In genomic region chr9:96118861-96119772, GRCm38 (mm10) we compare ENCODE assay signal across 8 mouse cellular contexts. TPM values are rescaled to one million over a fixed set of nuclear protein-coding genes. Genes with fewer than 3 reads are reported as not detected.
DNase-seq lines count a peak whose midpoint lies in the region; ATAC-seq lines count a peak whose summit lies in the region.

Gk5 (plus strand) TSS chr9:96119362.

- H3K9ac ChIP-seq in hindbrain, embryonic 16.5 days (ENCODE audit: low read depth, low read length): peak within 1 kb of the TSS; percentile 65

- no peaks in the 10 kb centered on the region for H3K9me3 ChIP-seq in hindbrain, embryonic 16.5 days (ENCODE audit: control insufficient read depth, low read length)

- peak within 1 kb of the TSS; percentile 83 for H3K4me2 ChIP-seq in hindbrain, embryonic 16.5 days (ENCODE audit: low read length)

- ATAC-seq in hindbrain, embryonic 16.5 days: peak; percentile 99

- no peaks in the 10 kb centered on the region for H3K27me3 ChIP-seq in hindbrain, embryonic 16.5 days (replicated peaks; ENCODE audit: control insufficient read depth, insufficient read depth, low read length)

- H3K4me3 ChIP-seq in hindbrain, embryonic 16.5 days (ENCODE audit: low read length): peak within 1 kb of the TSS; percentile 74
- H3K4me3 ChIP-seq in macrophage (ENCODE audit: inconsistent target): peak within 1 kb of the TSS; percentile 44

- peak; percentile 97 for DNase-seq in T-cell, adult 2 months (ENCODE audit: low spot score)
- peak; percentile 82 to 91 for DNase-seq in cerebellum, postnatal 36 days
- DNase-seq in gastrocnemius, adult 18-20 months (ENCODE audit: low spot score): peak; percentile 99
- DNase-seq in left cerebral cortex, adult 18-20 months (ENCODE audit: low spot score in 2 of 2): peak; percentile 96 to 98
- peak; percentile 95 for DNase-seq in right cerebral cortex, adult 18-20 months
- DNase-seq in urinary bladder, postnatal 10 days (ENCODE audit: low spot score): peak; percentile 99

- H3K4me1 ChIP-seq in hindbrain, embryonic 16.5 days (ENCODE audit: control insufficient read depth, insufficient read depth, low read depth, low read length): peaks cover 5% of the 10 kb centered on the region; the same call in 1 of the 2 replicates

- no peaks in the 10 kb centered on the region for H3K79me2 ChIP-seq in macrophage (ENCODE audit: inconsistent target)

- no peaks in the 10 kb centered on the region for H3K36me3 ChIP-seq in hindbrain, embryonic 16.5 days (ENCODE audit: control insufficient read depth, insufficient read depth, low read length)
- H3K36me3 ChIP-seq in macrophage (ENCODE audit: inconsistent target): no peaks in the 10 kb centered on the region

- peak within 1 kb of the TSS; percentile 75; the same call in 1 of the 2 replicates for H3K27ac ChIP-seq in hindbrain, embryonic 16.5 days (ENCODE audit: low read depth, low read length)
- no peak within 1 kb of the TSS for H3K27ac ChIP-seq in macrophage

- under 1% methylated on average over 74 of the region's 76 CpGs for WGBS in hindbrain, embryonic 16.5 days
- WGBS in macrophage (ENCODE audit: missing documents): 2% methylated on average over 68 of the region's 76 CpGs

RNA-seq across cellular contexts. Expression of gene Gk5, which starts in this region (rescaled TPM):
- 1 to 10 TPM; 1.0 to 1.3 TPM for total RNA-seq in gastrocnemius, adult 18-20 months (2021)
- polyA plus RNA-seq in hindbrain, embryonic 16.5 days (2015; fragmentation: Nextera tagmentation; extraction: Ambion mirVana): 2.7 and 3.0 TPM in 2 replicates
- 1 to 10 TPM; 3.4 to 4.2 TPM for total RNA-seq in left cerebral cortex, adult 18-20 months (2021)
- 1 to 10 TPM; 1.3 to 10.0 (median 6.2) TPM for total RNA-seq in macrophage (2018; cell fraction: chromatin; rRNA removed)
- total RNA-seq in macrophage (2018; cell fraction: cytosol; rRNA removed): 1 to 10 TPM in 19 of 26 experiments, under 1 TPM in 7; 0.69 to 1.6 (median 1.1) TPM
- 1 to 10 TPM; 1.1 to 5.6 (median 3.8) TPM for total RNA-seq in macrophage (2018; cell fraction: nucleus; rRNA removed)
- polyA plus RNA-seq in macrophage (2018): 0.59 to 0.74 TPM (median 0.73 TPM) in 3 replicates
